Mouse (Mus musculus) kidney, postnatal 0 days (tissue): ENCODE measurements around the gene Arhgef10l. TPM values are rescaled to one million over a fixed set of nuclear protein-coding genes. Genes with fewer than 3 reads are reported as not detected.

Experiments used
- ATAC-seq: fragments of 200-750 bp; cut with Nextera tagmentation; replicated peaks from 2 replicates; pipeline ENCODE4 v1.8.0; 2017; ENCODE audit warnings: low read depth, moderate number of reproducible peaks, moderate TSS enrichment, moderate library complexity; ENCODE audit not compliant: low FRiP score
- DNase-seq: peaks from one replicate; pipeline ENCODE4 v3.0.0-alpha.2; 2016; ENCODE audit warnings: low spot score
- H3K27ac ChIP-seq: fragments of 300-500 bp; sonication (generic); 2 replicates; pipeline ENCODE4 v1.5.1; 2014; ENCODE audit warnings: mild to moderate bottlenecking
- H3K27me3 ChIP-seq: fragments of 300-500 bp; sonication (generic); 2 replicates; pipeline ENCODE4 v1.6.1; 2014; ENCODE audit warnings: low read length, mixed read lengths; ENCODE audit not compliant: insufficient read depth
- H3K36me3 ChIP-seq: fragments of 300-500 bp; sonication (generic); 2 replicates; pipeline ENCODE4 v1.6.1; 2014; ENCODE audit warnings: low read length, mixed read lengths; ENCODE audit not compliant: insufficient read depth
- H3K4me1 ChIP-seq: fragments of 300-500 bp; sonication (generic); replicated peaks from 2 replicates; pipeline ENCODE4 v1.6.1; 2014; ENCODE audit warnings: antibody characterized with exemption, low read length, mixed read lengths; ENCODE audit not compliant: insufficient read depth
- H3K4me2 ChIP-seq: fragments of 300-500 bp; sonication (generic); 2 replicates; pipeline ENCODE4 v1.6.1; 2014; ENCODE audit warnings: mild to moderate bottlenecking, low read length, moderate library complexity, mixed read lengths
- H3K4me3 ChIP-seq: fragments of 300-500 bp; sonication (generic); replicated peaks from 2 replicates; pipeline ENCODE4 v1.5.1; 2014; ENCODE audit warnings: low read depth, low read length
- H3K9ac ChIP-seq: fragments of 300-500 bp; sonication (generic); 2 replicates; pipeline ENCODE4 v1.6.1; 2014; ENCODE audit warnings: low read depth, low read length
- H3K9me3 ChIP-seq: fragments of 300-500 bp; sonication (generic); replicated peaks from 2 replicates; pipeline ENCODE4 v1.6.1; 2016; ENCODE audit warnings: low read length, inconsistent platforms, mixed read lengths
- CTCF ChIP-seq: IDR thresholded peaks from 2 replicates; pipeline ENCODE4 v1.5.1; 2016; ENCODE audit warnings: antibody characterized with exemption, low read depth, mild to moderate bottlenecking, moderate library complexity
- WGBS: fragments of 180-500 bp; shearing (Covaris S2); extraction: QIAGEN DNeasy Blood & Tissue Kit; methylation state at CpG from one replicate; pipeline ENCODE4 v1.1.7; 2014; 5-methylcytosine and 5-hydroxymethylcytosine counted together
- polyA plus RNA-seq: library from polyadenylated mRNA; unstranded; fragments of >200 nt; fragmentation: Nextera tagmentation; extraction: Ambion mirVana; gene quantifications from 2 replicates; pipeline ENCODE4 v1.2.1, GENCODE M21; 2015

The Arhgef10l gene
- polyA plus RNA-seq, 1 experiment from 2014 or later, result 21.2 TPM

DNA sequence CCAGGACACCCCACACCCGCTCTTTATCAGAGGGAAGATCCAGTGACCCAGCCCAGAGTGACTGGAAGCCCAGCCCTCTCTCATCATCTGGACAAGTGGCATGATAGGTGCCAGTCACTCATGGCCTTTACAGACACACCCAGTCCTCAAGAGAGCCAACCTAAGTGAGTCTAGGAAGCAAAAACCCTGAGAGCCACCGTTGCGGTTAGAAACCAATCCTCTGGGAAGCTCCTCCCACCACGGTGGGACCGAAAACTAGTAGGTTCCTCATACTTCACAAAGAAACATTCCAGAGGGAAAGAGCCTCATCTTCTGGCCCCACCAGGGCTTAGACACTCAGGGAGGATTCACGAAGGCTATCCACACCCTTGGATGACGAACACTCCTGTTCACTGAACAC lies 50.0 kb downstream of the Arhgef10l start:
- Histone ChIP-seq H3K36me3 (no peaks in the 10 kb centered on the region), H3K27me3 (no peaks in the 10 kb centered on the region), H3K4me1 (peaks cover 32% of the 10 kb centered on the region), H3K4me3 (no peak overlapping the region), H3K9me3 (no peaks in the 10 kb centered on the region), H3K27ac (no peak overlapping the region), H3K4me2 (no peak overlapping the region), H3K9ac (no peak overlapping the region)
- WGBS, result 64% methylated on average over 7 of the region's 7 CpGs
- ATAC-seq, result no peak
- DNase-seq, result no peak
- no peak for TF ChIP-seq CTCF

DNA sequence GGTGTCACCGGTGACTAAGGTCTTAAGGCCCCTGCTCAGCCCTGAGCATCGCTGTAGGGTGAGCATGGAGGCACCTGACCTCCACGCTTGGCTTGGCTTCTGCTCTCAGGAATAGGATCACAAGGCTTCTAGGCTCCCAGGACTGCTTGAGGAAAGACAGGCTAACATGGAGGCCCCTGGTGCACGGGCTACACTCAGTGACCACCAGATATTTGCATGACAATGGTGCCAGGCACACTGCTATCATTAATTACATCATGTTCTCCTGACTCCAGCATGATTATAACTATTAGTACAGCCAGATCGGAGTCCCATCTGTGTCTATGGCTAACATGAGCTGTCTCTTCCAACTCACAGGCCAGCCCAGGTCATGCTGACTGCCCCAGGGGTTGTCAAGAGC lies 51.3 kb downstream of the Arhgef10l start:
- Histone ChIP-seq H3K9ac (no peak overlapping the region), H3K4me1 (peaks cover 33% of the 10 kb centered on the region), H3K27me3 (no peaks in the 10 kb centered on the region), H3K9me3 (no peaks in the 10 kb centered on the region), H3K4me2 (no peak overlapping the region), H3K4me3 (no peak overlapping the region), H3K27ac (no peak overlapping the region), H3K36me3 (no peaks in the 10 kb centered on the region)
- no peak for TF ChIP-seq CTCF
- DNase-seq (no peak), ATAC-seq (no peak)
- 67% methylated on average over 5 of the region's 5 CpGs for WGBS

DNA sequence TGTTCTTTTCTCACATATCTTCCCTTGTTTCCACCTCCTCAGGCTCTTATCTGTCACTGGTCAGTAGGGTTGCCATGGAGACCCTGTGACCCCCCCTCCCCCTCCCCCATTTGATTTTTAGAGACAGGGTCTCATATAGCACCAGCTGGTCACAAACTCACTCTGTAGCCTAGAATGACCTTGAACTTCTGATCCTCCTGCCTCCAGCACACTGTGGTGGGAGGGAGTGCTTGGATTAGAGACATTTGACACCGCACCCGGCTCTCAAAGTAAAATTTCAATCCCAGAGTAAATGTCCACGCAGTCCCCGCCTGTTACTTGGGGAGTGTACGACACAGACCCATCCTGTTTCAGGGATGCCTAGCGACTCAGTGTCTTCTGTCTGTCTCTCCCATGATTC lies 51.7 kb downstream of the Arhgef10l start:
- DNase-seq, result no peak
- no peaks in the 10 kb centered on the region for H3K36me3 ChIP-seq
- no peaks in the 10 kb centered on the region for H3K27me3 ChIP-seq
- H3K9me3 ChIP-seq, result no peaks in the 10 kb centered on the region
- no peak overlapping the region for H3K9ac ChIP-seq
- WGBS, result 64% methylated on average over 6 of the region's 6 CpGs
- peaks cover 33% of the 10 kb centered on the region for H3K4me1 ChIP-seq
- ATAC-seq, result no peak
- no peak overlapping the region for H3K4me3 ChIP-seq
- no peak overlapping the region for H3K4me2 ChIP-seq
- no peak for TF ChIP-seq CTCF
- H3K27ac ChIP-seq, result no peak overlapping the region

DNA sequence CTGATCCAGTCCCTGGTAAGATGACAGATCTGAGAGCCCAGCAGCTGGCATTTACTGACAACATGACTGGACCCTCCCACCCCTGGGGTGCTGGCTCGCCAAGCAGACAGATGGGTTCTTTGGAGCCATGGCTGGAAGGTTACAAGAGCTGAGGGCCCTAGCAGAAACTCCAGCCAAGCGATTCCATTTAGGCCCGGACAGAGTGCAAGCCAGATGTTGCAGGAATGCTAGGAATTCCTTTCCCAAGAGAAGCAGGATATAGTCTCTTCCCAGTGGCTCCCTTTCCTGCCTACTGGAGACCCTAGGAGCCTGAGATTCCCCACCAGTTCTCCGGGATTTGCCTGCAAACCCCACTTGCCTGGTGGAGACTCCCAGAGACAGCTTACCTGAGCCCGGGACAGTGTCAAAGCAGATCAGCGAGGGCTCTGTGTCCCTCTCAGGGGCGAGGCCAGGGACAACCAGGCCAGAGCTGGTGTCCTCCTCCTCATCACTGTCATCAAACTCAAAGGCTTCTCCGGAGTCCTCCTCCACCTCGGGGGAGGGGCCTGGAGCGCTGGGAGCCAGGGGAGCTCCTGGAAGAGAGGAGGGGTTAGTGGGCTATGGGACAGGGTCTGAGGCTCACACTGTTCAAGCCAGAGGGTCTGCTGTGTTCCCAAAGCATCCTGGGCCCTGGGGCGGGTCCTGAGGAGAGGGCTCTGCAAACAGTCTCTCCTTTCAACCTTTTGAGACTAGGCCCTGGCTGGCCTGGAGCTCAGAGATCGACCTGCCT lies 54.8 kb downstream of the Arhgef10l start:
- 20% methylated on average over 12 of the region's 12 CpGs for WGBS
- Histone ChIP-seq H3K4me3 (no peak overlapping the region), H3K9me3 (no peaks in the 10 kb centered on the region), H3K4me1 (peaks cover 13% of the 10 kb centered on the region), H3K36me3 (peaks cover 16% of the 10 kb centered on the region; the same call in 1 of the 2 replicates), H3K9ac (no peak overlapping the region), H3K27ac (peak overlapping the region; percentile 84), H3K27me3 (no peaks in the 10 kb centered on the region), H3K4me2 (peak overlapping the region; percentile 15; the same call in 1 of the 2 replicates)
- ATAC-seq, result no peak; the same call in 1 of the 2 replicates
- TF ChIP-seq CTCF, result no peak
- DNase-seq, result peak; percentile 84

DNA sequence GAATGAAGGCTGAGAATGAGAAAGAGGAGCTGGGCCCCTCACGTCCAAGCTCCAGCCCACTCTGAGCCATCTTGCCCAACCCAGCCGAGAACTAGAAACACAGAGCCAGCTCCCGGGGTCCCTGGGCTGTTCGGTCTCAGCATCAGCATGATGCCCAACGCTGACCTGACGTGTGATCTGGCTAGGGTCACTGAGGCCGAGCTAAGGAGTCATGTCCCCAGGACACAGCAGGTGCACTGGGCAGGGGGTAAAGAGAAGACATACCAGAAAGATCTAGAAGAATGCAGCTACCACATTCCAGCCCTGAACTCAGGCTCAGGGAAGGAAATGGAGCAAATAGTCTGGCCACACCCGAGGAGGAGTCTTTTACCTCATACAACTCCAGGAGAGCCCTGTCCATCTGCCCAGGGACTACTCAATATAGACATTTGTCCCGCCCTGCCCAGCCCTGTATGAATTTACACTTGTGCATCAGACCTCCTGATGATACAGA lies 57.5 kb downstream of the Arhgef10l start:
- 80% methylated on average over 9 of the region's 9 CpGs for WGBS
- Histone ChIP-seq H3K27me3 (no peaks in the 10 kb centered on the region), H3K4me1 (peaks cover 13% of the 10 kb centered on the region), H3K9ac (no peak overlapping the region), H3K9me3 (no peaks in the 10 kb centered on the region), H3K4me3 (no peak overlapping the region), H3K4me2 (no peak overlapping the region), H3K36me3 (peaks cover 19% of the 10 kb centered on the region; the same call in 1 of the 2 replicates), H3K27ac (no peak overlapping the region)
- no peak for ATAC-seq
- no peak for DNase-seq
- no peak for TF ChIP-seq CTCF

DNA sequence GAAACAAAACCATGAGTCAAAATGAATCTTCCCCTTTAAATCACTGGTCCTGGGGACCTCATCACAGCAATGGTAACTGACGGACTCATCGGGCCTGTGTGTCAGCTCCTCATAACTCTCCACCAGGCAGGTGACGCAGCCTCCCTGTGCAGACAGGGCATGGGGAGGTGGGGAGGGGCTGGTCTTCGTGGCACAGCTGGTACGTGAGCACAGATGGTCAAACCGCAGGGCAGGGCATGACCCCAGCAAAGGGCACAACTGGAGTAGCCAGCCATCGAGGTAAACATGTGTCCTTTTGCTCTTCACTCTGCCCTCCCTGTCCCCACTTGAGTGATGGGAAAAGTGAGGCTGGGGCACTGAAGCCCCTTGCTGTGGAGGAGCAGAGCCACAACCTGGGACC lies 59.0 kb downstream of the Arhgef10l start:
- peaks cover 19% of the 10 kb centered on the region; the same call in 1 of the 2 replicates for H3K36me3 ChIP-seq
- H3K27ac ChIP-seq, result no peak overlapping the region
- no peaks in the 10 kb centered on the region for H3K27me3 ChIP-seq
- no peak for ATAC-seq
- H3K4me3 ChIP-seq, result no peak overlapping the region
- TF ChIP-seq CTCF, result no peak
- WGBS, result 52% methylated on average over 7 of the region's 7 CpGs
- H3K9ac ChIP-seq, result no peak overlapping the region
- peaks cover 13% of the 10 kb centered on the region for H3K4me1 ChIP-seq
- no peaks in the 10 kb centered on the region for H3K9me3 ChIP-seq
- no peak for DNase-seq
- H3K4me2 ChIP-seq, result no peak overlapping the region
